Mouse (Mus musculus) brain, embryonic 14.5 days (tissue): Measurements from ENCODE around the gene Fam117b.

ENCODE experiments used
- CTCF ChIP-seq: fragments of 200-500 bp; IDR thresholded peaks from 2 replicates; pipeline ENCODE4 v1.5.1; 2012; ENCODE audit warnings: inconsistent platforms, mild to moderate bottlenecking, moderate library complexity, borderline replicate concordance; ENCODE audit not compliant: insufficient read depth, insufficient read length; ENCODE audit errors: extremely low read depth
- POLR2A ChIP-seq: fragments of 200-500 bp; IDR thresholded peaks from 2 replicates; pipeline ENCODE4 v1.6.1; 2012; ENCODE audit warnings: mild to moderate bottlenecking, inconsistent platforms, borderline replicate concordance; ENCODE audit not compliant: poor library complexity, insufficient read depth, insufficient read length, severe bottlenecking; ENCODE audit errors: extremely low read depth

- TF ChIP-seq CTCF = no peak
- no peak for TF ChIP-seq POLR2A
Observed at GRCm38 (mm10) chr1:59913869-59914225, 1.0 kb downstream of the Fam117b start.
